Mouse (Mus musculus) layer of hippocampus, adult 9-10 months (tissue): ENCODE measurements around the gene Gm10277.

Experiments
- DNase-seq: peaks from one replicate; pipeline ENCODE4 v3.0.0; 2022; ENCODE audit warnings: low spot score

Gene Gm10277

DNA sequence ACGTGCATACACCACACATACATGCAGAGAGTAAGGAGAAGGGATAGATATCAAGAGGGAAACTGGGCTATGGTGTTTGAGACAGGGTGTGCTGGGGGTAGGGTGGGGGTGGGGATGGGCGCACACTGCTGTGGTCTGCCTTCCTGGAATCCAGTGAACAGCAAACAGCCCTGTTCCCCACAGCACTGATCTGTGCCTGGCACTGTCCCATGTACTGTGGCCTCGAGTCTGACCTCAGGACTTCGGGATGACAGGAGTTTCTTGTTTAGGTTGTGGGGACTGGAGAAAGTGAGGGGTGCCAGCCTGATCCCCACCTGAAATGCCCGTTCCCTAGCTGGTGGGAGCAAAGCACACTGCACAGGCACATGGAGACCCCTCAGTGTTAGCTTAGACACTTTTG is at the start of gene Gm10277:
TSS of gene Gm10277 (minus strand) at position 41 of the 400 bp plus-strand sequence.
- DNase-seq = no peak

DNA sequence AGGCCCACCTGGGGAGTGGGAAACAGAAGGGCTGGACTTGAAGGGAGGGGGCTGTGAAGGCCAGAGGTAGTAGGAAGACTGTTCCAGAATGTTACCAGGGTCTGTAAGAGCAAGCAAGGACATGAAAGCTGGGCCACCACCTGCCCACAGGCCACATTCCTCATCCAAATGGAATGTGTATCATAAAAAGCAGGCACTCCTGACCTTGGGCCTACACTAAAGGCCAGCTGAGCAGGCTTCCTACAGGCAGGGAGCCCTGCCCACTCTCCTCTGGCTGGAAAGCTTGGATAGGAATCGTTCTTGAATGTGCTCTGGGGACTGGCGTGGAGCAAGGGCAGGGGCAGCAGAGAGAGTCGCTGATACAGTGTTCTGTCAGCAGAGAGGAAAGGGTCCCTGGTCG is 49.2 kb upstream of the Gm10277 start:
- no peak for DNase-seq

DNA sequence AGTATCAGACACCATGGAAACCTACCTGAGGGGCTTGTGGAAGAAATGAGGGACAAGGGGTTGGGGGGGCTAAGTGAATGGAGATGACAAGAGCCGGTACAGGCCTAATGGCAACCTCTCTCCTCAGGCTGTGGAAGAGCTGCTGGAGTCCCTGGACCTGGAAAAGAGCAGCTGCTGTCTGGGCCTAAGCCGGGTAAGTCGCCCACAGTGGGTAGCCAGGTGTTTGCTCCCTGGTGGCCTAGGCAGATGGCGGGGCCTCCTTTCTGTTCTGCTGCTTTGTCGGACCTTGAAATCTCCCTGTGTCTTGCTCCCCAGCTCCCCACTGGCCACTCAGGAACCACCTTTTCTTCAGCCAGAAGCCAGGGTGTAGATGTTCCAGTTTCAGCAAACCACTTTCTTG is 48.7 kb upstream of the Gm10277 start:
- DNase-seq = no peak

DNA sequence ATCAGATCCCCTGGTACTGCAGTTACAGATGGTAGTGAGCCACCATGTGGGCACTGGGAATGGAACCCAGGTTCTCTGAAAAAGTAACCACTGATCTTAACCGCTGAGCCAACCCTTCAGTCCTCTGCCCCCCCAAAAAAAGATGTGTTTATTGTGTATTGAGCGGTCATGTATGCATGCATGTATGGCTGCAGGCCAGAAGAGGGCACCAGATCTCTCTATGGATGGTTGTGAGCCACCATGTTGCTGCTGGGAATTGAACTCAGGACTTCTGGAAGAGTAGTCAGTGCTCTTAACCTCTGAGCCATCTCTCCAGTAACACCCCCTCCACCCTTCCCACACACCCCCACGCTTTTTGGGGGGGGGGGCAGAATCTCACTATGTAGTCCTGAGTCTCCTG is 47.6 kb upstream of the Gm10277 start:
- DNase-seq = no peak

DNA sequence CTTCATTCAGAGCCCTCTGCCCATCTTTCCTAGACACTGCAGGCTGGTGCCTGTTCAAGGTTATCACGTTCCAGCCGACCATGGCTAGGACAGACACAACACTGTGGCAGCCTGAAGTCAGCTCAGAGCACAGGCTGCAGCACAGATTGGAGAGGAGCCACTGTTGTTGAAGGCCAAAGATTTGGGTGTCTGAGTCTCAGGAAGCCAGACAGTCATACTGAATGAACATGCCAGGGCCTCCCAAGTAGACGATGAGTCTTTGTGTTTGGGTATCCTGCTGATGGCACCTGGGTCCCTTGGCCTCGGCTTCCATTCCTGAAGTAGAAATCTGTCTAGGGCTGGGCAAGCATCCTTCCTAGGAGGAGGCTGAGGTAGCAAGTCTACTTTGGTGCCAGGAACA is 45.0 kb upstream of the Gm10277 start:
- no peak for DNase-seq

DNA sequence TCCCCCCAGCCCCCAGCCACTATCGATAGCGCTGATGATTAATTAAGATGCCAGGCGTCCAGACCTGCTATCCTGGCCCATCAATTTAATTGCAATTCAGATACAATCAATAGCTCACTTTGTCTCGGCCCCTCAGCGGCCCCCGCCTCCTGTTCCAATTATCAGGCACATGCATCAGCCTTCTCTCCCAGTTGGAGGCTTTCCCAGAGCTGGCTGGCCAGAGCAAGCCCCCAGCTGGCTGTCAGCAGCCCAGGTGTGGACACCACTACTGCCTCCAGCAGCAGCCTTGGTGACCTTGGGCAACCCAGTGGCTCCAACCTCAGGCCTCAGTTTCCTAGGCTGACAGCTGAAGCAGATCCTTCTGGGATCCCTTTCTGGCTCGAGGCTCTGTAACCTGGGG is 43.3 kb upstream of the Gm10277 start:
- no peak for DNase-seq

DNA sequence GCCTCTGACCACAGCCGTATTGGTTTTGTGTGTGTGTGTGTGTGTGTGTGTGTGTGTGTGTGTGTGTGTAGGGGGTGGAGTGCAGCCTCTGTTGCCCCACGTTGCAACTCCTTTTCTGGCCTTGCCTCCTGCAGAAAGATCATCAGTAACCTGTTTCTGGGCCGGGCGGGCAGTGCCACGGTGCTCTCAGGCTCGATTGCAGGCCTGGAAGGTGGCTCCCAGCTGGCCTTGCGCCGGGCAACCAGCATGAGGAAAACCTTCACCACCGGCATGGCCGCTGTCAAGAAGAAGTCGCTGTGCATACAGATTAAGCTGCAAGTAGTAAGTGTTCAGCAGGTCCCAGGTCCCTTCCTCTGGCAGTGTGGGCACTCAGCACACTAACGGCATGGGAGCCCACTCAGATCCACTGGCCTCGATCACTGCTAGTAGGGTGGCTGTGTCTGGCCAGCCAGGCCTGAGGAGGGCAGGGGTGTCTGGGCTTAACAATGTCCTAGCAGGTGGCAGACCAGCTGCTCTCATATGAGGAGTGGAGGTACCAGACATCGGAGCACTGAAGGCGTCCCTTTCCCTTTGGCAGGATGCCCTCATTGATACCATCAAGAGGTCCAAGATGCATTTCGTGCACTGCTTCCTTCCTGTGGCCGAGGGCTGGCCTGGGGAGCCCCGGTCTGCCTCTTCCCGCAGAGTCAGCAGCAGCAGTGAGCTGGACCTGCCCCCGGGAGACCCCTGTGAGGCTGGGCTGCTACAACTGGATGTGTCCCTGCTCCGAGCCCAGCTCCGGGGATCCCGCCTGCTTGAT is 41.7 kb upstream of the Gm10277 start:
- no peak for DNase-seq

DNA sequence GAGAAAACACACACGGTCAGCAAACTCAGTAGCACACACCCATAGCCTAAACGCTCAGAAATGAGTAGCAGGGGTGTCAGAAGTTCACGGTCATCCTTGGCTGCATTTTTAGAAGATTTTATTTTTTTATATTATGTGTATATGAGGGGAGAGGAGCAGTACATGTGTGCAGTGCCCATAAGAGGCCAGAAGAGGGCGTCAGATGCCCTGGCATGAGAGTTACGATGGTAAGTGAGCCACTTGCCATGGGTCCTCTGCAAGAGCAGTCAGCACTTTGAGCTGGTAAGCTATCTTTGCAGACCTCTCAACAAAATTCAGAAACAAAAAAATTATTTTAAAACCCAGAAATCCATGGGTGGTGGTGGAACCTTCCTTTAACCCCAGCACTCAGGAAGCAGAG is 40.6 kb upstream of the Gm10277 start:
- DNase-seq = no peak

DNA sequence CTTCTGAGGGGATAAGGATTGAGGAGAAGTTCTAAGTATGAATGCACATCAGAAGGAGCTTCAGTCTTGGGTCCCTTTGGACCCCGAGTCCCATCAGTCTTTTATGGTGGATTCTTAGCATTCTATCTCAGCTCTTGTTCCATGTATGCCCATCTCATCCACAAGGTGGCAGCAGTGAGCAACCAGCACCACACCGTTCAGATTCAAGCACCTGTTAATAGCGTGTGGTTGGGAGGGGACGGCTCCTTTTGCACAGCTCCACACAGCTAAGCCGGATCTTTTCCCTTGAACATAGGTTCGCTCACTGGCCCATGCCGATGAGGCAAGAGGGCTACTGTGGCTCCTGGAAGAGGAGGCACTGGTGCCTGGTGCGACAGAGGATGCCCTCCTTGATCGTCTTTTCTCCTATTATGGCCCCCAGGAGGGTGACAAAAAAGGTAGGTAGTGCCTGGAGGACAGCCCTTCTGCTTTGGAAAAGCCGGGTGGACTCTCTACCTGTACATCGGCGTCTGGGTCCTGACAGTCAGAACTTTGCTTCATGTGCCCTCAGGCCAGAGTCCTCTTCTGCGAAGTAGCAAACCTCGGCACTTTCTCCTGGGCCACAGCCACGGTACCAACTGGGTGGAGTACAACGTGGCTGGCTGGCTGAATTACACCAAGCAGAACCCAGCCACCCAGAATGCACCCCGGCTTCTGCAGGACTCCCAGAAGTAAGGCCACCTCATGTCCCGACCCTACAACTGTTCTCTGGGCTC is 39.9 kb upstream of the Gm10277 start:
- peak; percentile 82 for DNase-seq

DNA sequence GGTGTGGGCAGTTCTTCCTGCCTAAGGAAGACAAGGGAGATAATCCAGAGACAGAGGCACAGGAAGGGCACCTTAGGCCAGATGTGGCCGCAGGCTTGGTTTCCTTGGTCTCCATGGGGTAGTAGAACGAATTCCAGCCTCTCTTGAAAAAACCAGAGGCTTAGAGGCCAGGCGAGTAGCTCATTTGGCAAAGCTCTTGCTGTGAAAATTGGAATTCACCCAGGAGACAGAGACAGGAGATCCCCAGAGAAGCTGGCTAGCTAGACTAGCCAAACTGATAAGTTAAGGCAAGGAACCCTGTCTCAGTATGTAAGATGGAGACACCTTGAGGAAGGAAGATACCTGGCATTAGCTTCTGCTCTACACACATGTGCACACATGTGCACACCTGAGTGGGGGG is 38.8 kb upstream of the Gm10277 start:
- no peak for DNase-seq

DNA sequence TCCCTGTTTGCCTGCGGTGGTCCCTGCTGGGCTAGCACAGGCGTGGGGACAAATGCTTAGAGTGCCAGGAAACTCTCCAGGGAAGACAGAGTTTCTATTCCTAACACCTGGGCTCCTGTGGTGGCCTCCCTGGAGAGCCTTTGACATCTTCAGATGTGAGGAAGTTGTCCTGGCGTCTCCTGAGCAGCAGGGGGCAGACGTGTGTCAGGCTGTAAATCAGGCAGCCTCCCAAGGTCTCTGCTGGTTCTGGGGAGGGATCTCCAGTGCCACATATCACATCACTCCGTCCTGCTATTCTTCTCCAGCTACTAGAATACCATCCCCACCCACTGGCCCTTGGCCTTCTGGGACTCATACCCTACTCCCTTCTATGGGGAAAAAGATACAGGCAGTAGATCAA is 38.3 kb upstream of the Gm10277 start:
- peak; percentile 57 for DNase-seq

DNA sequence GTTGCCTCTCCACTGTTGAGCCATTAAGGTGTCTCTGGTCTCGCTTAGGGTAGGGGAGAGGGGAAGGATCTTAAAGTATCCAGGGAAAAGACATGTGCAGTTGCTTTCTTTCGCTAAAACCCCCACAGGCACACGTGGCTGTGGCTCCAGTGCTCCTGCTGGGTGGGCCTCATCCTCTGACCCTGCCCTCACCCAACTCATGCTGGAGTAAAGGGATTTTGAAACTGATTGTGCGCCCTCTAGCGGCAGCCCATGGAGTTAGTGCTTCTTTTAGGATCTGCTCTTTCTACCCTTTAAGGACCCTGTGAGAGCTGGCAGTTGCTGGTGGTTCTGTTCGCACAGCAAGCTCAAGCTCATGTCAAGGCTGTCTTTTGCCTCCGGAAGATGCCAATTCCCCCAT is 35.2 kb upstream of the Gm10277 start:
- no peak for DNase-seq

DNA sequence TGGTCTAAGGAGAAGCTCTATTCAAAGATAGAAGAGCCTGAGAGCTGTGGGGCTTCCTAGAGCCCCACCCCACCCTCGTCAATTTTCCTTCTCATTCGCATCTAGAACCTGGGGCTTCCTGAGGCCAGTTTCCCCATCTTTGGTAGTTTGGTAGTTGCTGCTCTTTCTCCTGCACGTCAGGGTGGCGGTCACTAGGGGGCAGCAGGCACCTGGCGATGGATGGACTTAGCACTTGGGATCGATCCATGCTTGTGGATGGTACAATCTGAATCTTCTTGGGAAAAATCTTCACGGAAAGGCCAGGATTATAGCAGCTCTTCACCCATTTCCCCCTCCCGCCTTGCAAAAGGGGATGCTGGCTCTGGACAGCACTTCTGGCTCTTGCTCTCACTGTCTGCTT is 34.1 kb upstream of the Gm10277 start:
- no peak for DNase-seq

DNA sequence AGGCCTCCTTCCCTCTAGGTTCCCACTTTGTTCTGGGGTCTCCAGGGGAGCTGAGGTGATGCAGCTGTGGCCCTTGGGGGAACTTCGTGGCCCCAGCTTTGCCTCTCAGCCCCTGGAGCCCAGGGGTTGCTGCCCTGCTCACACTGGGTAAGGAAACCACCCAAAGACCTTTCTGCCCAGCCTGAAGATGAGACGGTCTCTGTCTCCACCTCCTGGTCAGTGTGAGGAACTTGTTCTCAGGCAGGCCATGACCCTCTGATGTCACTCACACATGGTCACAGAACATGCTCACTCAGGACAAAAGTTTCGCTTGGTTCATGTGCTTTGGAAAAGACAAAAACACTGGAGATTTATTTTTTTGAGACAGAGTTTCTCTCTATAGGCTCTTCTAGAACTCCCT is 28.5 kb upstream of the Gm10277 start:
- no peak for DNase-seq

DNA sequence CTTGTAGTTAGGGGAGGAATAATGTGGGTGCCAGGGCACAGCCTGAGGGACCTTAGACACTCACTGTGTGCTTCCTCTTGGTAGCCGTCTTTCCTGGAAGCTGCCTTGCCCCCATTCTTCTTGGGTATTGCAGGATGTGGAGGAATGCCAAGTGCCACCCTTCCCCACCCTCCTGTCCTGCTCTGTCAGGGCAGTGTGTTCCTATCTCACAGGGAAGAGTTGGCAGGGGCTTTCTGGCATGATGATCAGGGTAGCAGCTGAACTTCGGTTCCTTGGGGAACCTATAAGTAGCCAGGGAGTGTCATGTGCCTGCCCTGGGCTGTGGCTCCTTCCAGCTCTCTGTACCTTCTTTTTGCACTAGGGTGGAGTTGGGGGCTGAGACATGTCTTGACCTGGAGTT is 26.4 kb upstream of the Gm10277 start:
- no peak for DNase-seq

DNA sequence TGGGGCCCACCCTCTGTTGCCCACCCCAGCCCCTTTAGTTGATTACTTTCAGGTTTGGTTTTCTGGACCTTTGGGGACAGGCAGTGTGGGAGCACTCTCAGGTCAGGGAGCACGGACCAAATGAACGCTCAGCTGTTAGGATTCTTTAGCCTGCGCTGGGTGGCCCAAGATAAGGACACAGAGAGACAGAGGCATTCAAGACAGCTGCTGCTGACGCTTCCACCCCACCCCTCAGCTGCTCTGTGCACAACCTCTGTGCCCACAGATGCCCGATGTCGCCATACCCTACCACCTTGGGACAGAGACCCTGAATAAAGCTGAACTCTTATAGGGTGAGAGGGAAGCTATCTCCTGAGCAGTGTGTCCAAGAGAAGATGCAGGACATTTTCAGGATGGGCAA is 22.5 kb upstream of the Gm10277 start:
- DNase-seq = no peak

DNA sequence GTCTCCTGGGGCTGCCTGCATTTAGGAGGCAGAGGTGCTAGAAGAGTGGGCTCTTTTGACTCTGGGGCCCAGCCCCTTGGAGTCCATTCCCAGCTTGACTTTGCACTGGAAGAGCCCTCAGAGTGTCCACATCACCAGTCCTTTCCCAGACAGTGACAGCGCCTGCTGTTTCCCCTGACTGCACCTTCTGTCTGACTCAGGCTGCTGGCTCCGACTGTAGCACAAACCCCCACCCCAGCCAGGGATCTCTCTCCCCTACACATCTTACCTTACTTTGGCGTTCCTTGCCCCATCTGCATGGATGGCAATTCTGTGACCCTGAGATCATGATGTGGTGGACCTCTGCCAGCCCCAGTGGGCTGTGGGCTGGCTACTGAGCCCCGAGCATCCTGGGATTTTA is 21.7 kb upstream of the Gm10277 start:
- no peak for DNase-seq

DNA sequence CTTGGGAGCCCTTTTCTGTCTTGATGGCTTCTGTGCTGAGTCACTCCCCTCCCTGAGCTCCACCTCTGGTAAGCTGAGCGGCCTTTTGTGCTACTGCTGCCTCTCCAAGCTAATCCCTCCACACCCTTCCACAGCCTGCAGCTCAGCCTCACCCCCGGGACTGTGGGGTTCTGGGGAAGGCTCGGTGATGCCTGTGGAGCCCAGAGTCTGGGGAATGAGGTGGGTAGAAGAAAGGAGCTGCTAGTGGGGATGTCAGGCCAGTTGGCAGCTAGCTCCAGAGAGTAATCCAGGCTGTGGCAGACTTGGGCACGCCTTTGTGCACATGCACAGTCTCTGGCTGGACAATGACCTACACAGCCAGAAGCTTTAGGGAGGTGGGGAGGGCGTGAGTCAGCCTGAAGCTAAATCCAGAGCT is 20.5 kb upstream of the Gm10277 start:
- no peak for DNase-seq

DNA sequence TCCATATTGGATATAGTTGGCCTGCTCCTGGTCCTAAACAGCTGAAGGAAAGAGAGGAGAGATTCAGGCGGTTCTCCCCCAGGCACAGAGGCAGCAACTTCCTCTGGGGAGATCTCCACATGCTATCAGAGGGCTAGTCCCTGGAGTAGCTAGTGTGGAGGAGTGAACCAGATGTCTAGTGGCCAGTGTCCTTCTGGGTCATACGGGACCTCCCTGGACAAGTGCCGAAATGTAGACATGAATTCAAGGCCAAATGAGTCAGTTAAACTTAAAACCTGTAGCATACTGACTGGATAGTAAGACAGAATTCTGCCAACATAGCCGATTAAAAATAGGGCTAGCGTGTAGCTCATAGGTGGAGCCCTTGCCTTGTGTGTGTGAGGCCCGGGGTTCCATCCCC is 19.3 kb upstream of the Gm10277 start:
- no peak for DNase-seq

DNA sequence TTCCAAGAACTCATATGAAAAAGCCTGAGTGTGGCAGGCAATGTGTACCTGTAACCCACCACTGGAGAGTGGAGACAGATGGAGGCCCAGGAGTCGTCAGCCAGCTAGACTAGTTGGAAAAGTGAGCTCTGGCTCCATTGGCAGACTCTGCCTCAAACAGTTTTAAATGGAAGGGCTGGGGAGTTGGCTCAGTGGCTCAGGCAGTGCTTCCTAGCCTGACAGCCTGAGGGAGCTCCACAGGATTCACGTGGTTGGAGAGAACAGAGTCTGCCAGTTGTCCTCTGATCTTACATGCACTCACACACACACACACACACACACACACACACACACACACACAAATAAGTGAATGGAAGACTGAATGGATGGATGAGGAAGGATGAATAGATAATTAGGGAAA is 18.7 kb upstream of the Gm10277 start:
- no peak for DNase-seq

DNA sequence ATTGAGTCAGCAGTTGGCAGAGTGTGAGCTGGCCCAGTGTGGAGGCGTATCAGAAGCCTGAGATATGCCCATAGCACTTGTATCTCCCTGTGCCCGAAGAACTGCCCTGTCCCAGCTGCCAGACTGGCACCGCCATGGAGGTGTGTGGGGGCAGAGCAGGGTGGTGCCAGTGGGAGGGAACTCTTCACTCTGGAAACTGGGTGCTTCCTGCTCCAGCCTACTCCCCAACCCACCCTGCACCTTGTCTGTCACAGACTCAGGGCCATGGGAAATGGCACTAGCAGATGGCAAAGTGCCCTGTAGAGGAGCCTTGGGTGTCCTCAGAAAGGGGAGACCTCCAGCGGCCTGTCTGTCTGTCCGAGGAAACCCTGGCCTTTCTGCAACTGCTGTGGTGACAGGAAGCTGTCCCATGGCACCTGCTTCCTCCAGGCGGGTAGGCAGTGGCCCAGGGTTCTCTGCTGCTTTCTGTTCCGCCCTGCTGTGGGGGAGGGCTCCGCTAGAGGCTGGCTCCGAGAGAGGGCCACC is 14.9 kb upstream of the Gm10277 start:
- DNase-seq = no peak

DNA sequence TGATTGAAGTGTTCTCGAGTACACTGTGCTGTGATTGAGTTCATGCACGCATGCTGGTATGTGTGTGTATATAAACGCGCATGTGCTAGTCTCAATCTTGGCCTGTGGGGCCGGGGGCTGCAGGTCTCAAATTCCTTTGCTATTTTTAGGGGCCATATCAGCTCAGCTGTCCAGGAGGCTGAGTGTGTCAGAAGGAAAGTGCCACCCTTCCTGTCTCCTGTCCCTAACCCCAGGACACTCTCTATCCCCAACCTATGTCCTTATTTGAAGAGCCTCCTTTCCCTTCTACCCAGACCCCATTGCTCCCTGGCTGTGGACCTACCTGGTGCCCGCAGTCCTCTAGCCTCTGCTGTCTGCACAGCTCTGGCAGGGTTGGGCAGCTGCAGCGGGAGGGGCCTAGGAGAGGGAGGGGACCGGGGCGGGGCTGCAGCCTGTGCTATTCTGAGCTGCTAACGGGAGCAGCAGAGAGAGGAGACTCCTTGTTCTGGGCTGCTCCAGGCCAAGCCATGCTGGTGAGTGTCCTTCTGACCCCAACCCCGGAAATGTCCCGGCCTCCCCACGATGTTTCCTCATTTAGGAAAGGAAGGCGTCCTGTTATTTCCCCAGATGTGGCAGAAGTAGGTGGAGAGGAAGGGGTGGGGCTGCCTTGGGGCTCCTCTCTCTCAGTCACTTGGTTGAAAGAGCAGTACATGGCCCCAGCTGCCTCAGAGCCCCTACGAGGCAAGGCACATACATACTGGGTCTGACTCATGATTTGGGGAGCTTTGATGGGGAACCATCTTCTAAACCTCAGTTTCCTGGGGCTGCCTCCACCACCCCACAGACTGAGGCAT is 13.5 kb upstream of the Gm10277 start:
- no peak for DNase-seq

DNA sequence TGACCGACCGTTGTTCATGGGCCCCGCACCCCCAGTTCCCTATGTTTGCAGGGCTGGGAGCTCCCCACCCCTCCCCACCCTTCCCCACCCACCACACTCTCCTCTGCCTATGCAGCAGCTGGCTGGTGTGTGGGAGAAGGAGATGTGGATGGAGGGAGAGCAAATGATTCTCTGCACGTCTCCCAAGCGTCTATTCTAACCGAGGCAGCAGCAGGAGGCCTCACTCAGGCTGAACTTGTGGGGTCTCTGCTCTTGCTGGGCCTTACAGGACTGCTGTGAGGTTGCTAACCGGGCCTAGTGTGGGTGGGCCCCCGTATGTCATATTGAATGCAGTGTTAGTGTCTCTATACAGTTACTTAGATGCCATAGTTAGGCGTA is 12.9 kb upstream of the Gm10277 start:
- DNase-seq = no peak
